Mouse (Mus musculus): Measurements from ENCODE around the gene Eif4g3.

Gene Eif4g3

DNA sequence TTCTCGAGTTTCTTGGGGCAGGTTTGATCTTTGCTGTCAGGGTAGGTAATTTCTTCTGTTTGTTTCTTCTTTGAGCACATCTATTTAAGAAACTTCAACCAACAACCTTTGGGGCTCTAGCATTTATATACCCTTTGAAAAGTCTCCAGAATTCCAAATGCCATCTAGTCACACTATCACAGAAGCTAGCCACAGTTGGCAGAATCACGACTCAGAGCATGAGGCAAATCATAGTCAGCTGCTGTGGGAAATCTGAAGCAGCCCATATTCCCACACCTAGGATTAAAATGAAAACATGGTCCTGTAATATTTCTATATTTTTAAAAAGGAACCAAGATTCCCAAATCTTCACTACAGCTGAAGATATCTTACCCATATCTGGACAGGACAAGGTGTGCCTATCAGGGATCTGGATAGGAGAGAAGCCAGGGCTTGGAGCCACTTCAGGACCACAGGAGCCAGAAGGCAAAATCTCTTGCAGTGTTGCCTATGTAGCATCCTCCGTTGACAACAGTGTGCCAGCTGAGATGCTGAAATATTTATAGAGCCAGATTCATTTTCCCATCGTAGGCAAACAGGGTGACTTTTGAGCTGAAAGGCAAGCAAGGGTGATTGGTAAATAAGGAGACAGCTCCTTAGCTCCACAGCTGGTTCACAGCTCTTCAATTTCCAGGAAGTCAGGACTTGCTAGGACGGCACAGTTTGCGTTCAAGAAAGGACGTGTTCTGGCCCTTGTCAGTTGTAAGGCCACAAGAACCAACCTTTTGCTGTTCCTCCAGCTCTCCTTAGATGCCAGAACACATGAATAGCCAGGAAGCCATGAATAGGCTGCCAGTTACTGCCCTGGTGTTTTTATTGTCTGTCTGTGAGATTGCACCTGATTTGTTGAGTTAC lies 70.8 kb downstream of the Eif4g3 start:
- DNase-seq (ENCODE audit: low read depth, low spot score) = no peak

- no peak for DNase-seq (ENCODE audit: low read depth, low spot score)
Observed at GRCm38 (mm10) chr4:138064882-138065592, 72.2 kb downstream of the Eif4g3 start.

DNA sequence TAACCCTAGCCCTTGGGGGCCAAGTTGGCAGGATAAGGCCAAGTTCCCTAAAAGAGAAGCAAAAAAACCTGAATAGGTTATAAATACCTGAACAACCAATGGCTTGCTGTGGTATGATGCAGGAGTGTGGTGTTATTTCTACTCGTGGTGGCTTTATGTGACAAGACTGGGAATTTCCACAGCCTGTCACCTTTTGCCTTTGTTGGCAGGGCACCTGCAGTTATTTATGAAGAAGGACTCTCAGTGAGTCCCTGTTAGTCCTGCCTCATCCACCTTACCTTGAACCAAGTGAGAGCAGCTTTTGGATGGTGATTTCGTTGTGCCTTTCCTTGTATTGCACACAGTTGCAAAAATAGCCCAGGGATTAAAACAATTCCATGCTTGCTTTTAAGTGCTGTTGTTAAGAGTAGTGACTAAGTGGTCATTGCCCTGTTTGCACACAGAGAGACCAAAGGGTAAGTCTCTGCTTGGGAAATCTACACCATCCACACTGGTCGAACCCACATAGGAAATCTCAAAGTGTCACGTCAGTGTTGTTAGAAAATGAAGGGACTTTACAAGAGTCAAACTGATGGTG lies 72.9 kb downstream of the Eif4g3 start:
- DNase-seq (ENCODE audit: low read depth, low spot score) = no peak

GRCm38 (mm10) chr4:138066421-138066820 lies 73.6 kb downstream of the Eif4g3 start:
- DNase-seq (ENCODE audit: low read depth, low spot score) = no peak

DNA sequence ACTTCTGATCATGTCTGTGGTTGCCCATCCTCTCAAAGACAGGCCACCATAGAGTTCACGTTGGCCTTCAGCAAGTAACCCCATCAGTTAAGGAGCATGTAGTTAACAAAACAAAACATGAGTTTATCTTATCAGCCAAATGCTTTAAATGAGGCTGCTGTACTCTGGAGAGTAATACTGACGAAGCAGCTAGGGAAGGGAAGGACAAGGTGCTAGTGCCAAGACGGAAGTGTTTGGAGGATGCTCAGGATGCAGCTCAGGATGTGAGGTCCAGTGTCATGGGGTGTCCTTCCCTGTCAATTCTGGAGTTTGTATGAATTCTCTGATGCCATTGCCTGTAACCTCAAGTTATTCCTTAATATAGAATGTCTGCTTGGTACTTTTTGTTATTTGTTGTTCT lies 75.0 kb downstream of the Eif4g3 start:
- DNase-seq (ENCODE audit: low read depth, low spot score) = no peak

GRCm38 (mm10) chr4:138068598-138068997 lies 75.8 kb downstream of the Eif4g3 start:
- peak; percentile 93 for DNase-seq (ENCODE audit: low read depth, low spot score)

- DNase-seq (ENCODE audit: low read depth, low spot score) = no peak
Observed at GRCm38 (mm10) chr4:138069371-138069770, 76.5 kb downstream of the Eif4g3 start.

- DNase-seq (ENCODE audit: low read depth, low spot score) = no peak
Observed at GRCm38 (mm10) chr4:138071497-138071896, 78.7 kb downstream of the Eif4g3 start.

- no peak for DNase-seq (ENCODE audit: low read depth, low spot score)
Observed at GRCm38 (mm10) chr4:138073086-138073485, 80.3 kb downstream of the Eif4g3 start.

DNA sequence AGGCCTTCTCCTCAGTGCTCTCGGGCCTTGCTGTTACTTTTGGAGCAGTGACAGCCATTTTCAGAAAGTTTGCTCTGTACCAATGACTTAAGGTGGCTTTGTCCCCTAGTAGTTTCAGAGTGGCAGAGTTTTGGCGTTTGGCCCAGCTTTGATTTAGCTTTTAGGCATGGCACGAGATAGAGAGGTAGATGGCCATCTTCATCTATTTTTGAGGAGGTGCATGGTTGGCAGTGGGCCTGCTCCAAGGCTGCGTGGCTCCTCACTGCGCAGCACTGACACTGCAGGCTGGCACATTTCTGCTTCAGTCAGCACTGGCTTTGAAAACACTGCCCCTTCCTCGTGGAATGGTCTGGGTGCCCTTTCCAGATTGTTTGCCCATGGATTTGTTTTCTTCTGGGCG lies 80.7 kb downstream of the Eif4g3 start:
- no peak for DNase-seq (ENCODE audit: low read depth, low spot score)

DNA sequence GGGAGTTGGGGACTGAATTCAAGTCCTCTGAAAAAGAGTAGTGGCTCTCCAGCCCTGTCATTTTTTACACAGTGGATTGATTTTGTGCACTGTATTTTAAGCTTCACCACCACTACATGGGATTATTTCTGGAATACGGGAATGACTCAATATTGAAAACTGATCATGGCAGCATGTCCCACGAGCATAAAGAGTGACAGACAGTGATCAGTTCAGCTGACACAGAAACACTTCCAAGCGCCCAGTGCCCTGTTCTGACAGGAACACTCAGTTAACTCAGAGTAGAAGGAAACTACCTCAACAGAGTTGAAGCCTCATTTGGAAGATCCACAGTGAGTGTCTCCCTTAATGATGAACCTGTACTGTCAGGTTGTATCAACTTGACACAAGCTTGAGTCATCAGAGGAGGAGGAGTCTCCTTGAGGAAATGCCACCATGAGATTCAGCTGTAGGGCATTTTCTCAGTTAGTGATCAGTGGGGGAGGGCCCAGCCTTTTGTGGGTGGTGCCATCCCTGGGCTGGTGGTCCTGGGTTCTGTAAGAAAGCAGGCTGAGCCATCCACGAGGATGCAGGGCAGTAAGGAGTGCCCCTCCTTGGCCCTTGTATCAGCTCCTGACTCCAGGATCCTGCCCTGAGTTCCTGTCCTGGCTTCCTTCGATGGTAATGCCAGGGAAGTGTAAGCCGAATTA lies 82.2 kb downstream of the Eif4g3 start:
- no peak for DNase-seq (ENCODE audit: low read depth, low spot score)

DNA sequence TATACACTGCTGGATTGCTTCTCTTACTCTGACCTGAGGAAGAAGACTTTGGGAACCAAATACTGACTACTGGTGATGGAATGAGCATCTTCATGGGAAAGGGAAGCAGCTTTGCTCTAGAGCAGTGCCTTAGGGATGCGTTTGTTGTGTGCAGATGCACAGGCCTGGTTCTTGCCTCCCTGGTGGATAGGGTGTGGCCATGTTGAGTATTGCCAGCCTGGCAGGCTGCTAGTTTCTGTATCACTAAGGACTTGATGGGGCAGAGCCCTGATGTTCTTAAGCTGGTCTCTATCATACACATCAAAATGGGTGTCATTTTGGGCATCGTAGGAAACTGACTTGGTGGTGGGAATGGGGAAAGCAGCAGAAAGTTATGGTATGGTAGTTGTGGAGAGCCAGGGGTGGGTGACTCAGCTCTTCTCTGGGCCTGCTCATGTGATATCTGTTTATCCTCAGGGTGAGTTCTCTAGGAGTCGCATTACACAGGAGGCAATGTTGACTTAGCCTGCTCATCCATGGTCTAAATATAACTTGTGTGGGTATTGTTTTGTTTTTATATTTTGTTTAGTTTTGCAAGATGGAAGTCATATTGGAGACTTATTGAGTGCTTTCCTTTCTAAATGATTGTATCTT lies 85.0 kb downstream of the Eif4g3 start:
- no peak for DNase-seq (ENCODE audit: low read depth, low spot score)

- no peak for DNase-seq (ENCODE audit: low read depth, low spot score)
Observed at GRCm38 (mm10) chr4:138079234-138079633, 86.4 kb downstream of the Eif4g3 start.

DNA sequence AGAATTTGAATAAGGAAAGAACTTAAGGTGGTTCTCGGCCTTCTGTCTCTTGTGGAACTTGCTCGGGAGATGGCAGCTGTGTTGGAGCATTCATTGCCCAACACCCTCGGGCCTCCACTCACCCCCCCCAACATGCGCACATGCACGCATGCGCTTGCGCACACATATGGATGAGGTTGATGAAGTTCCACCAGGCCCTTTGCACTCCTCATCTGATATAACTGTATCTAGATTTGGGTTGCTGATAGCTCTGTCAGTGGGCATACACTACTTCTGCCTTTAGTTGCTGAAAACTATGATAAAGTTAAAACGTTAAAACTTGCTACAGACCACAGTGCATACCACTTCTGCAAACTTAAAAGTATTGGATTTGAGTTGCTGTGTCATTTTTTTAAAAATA lies 89.6 kb downstream of the Eif4g3 start:
- no peak for DNase-seq (ENCODE audit: low read depth, low spot score)

DNA sequence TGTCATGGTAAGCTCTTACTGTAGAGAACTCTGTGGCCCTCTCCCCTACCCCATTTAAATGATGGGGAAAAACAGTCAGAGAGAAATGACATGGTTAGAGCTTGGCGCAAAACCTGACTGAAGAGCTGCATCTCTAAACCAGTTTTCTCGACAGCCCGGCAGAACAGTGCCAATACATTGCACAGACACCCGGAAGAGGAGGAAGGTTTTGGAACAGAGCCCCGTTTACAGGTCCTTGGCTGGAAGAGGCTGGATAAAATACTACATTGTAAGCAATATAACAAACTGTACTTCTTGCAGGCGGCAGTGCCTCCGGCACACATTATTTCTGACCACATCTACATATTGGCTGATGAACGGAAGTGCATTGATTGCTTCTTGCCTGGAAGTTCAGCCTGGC lies 91.3 kb downstream of the Eif4g3 start:
- DNase-seq (ENCODE audit: low read depth, low spot score) = no peak

- DNase-seq (ENCODE audit: low read depth, low spot score) = no peak
Observed at GRCm38 (mm10) chr4:138084851-138085573, 92.2 kb downstream of the Eif4g3 start.

GRCm38 (mm10) chr4:138086949-138087348 lies 94.1 kb downstream of the Eif4g3 start:
- no peak for DNase-seq (ENCODE audit: low read depth, low spot score)

DNA sequence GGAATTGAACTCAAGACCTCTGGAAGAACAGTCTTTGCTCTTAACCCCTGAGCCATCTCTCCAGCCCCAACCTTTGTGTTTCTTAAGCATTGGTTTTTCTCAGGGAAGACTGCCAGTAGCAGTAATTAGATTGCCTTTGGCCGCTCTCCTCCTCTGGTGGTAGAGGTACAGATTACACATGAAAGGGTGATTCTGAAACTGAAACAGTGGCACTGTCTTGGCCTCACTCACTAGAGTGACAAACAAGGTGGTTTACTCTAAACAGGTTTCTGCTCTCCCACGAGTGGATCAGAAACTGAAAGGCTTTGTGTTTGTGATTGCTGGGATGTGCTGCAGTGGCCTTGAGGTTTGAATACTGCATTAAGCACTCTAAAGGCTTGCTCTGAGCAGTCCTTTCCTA lies 96.7 kb downstream of the Eif4g3 start:
- DNase-seq (ENCODE audit: low read depth, low spot score) = no peak

GRCm38 (mm10) chr4:138091562-138092194 lies 98.9 kb downstream of the Eif4g3 start:
- no peak for DNase-seq (ENCODE audit: low read depth, low spot score)

DNA sequence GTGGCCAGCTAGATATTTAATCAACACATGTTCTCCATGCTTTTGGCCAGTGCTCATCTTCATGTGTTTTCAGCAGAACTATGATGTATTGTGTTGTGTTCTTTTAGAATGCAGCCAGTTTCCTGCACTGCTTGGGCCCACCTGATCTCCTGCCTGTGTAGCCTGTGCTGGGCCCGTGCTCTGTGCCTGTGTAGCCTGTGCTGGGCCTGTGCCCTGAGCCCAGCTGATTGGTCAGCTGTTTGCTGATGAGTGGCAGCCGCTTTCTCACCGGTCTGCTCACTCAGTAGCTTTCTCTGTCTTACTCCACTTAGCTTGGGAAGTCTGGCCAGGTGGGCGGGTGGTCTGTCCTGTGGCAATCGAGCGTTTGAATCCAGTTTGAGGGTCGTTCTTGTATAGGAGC lies 107.6 kb downstream of the Eif4g3 start:
- DNase-seq (ENCODE audit: low read depth, low spot score) = no peak
